Mouse (Mus musculus) forebrain, embryonic 16.5 days (tissue): ENCODE data around the gene Ift46. TPM values are rescaled to one million over a fixed set of nuclear protein-coding genes. Genes with fewer than 3 reads are reported as not detected.
"Not testable (repeated sequence)": the region's sequence is repeated elsewhere in the genome, so short reads cannot be mapped to it uniquely, and the experiment has no call there.

ENCODE experiments used
- ATAC-seq: fragments of 200-750 bp; cut with Nextera tagmentation; 2 replicates; pipeline ENCODE4 v1.8.0; 2017; ENCODE audit warnings: mild to moderate bottlenecking, moderate library complexity
- H3K27ac ChIP-seq: fragments of 300-500 bp; sonication (generic); 2 replicates; pipeline ENCODE4 v1.5.1; 2014; ENCODE audit warnings: low read length, control low read depth
- H3K27me3 ChIP-seq: fragments of 300-500 bp; sonication (generic); replicated peaks from 2 replicates; pipeline ENCODE4 v1.6.1; 2014; ENCODE audit warnings: low read length; ENCODE audit not compliant: control insufficient read depth, insufficient read depth
- H3K36me3 ChIP-seq: fragments of 300-500 bp; sonication (generic); 2 replicates; pipeline ENCODE4 v1.6.1; 2014; ENCODE audit not compliant: control insufficient read depth, insufficient read depth
- H3K4me1 ChIP-seq: fragments of 300-500 bp; sonication (generic); replicated peaks from 2 replicates; pipeline ENCODE4 v1.6.1; 2014; ENCODE audit warnings: low read length; ENCODE audit not compliant: control insufficient read depth, insufficient read depth
- H3K4me2 ChIP-seq: fragments of 300-500 bp; sonication (generic); 2 replicates; pipeline ENCODE4 v1.6.1; 2014; ENCODE audit warnings: mild to moderate bottlenecking, low read length, control low read depth
- H3K4me3 ChIP-seq: fragments of 300-500 bp; sonication (generic); replicated peaks from 2 replicates; pipeline ENCODE4 v1.5.1; 2014; ENCODE audit warnings: mild to moderate bottlenecking, low read length, control low read depth
- H3K9ac ChIP-seq: fragments of 300-500 bp; sonication (generic); replicated peaks from 2 replicates; pipeline ENCODE4 v1.6.1; 2014; ENCODE audit warnings: low read depth, low read length, control low read depth
- H3K9me3 ChIP-seq: fragments of 300-500 bp; sonication (generic); 2 replicates; pipeline ENCODE4 v1.6.1; 2016; ENCODE audit warnings: low read length; ENCODE audit not compliant: control insufficient read depth
- WGBS: fragments of 180-500 bp; shearing (Covaris S2); extraction: QIAGEN DNeasy Blood & Tissue Kit; methylation state at CpG from one replicate; pipeline ENCODE4 v1.1.7; 2014; 5-methylcytosine and 5-hydroxymethylcytosine counted together
- polyA plus RNA-seq: library from polyadenylated mRNA; unstranded; fragments of >200 nt; fragmentation: Nextera tagmentation; extraction: Ambion mirVana; gene quantifications from 2 replicates; pipeline ENCODE4 v1.2.1, GENCODE M21; 2015

Gene Ift46
- polyA plus RNA-seq, 1 experiment from 2014 or later: 184 TPM

DNA sequence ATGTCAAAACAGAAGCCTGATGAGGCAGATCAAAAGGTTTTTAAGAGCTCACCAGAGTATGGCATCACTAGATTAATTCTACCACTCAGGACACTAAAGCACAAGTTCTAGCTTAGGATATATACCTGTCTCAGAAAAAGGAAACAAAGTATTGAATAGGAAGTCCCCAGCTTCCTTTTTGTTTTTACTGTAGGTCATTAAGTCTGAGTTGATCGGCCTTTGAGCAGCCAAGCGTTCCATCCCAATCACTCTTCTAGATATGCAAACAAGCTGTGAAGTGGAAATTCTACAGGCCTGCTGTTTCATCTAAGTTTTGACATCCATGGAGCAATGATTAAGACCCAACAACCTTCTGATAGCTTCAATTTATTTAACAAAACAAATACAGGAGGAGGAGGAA is 6.8 kb upstream of the Ift46 start:
- no peak overlapping the region for H3K4me3 ChIP-seq
- no peak overlapping the region for H3K9ac ChIP-seq
- WGBS: 89% methylated on average over 2 of the region's 2 CpGs
- H3K4me2 ChIP-seq: no peak overlapping the region
- H3K4me1 ChIP-seq: peaks cover 15% of the 10 kb centered on the region
- H3K27me3 ChIP-seq: no peaks in the 10 kb centered on the region
- no peak overlapping the region for H3K27ac ChIP-seq
- H3K36me3 ChIP-seq: peaks cover 11% of the 10 kb centered on the region
- no peaks in the 10 kb centered on the region for H3K9me3 ChIP-seq
- no peak for ATAC-seq

- H3K27ac ChIP-seq, H3K36me3 ChIP-seq, H3K9me3 ChIP-seq, ATAC-seq, H3K9ac ChIP-seq, H3K27me3 ChIP-seq: not testable (repeated sequence)
- peak overlapping the region; percentile 23 for H3K4me2 ChIP-seq
- peaks cover 17% of the 10 kb centered on the region for H3K4me1 ChIP-seq
- H3K4me3 ChIP-seq: peak overlapping the region; percentile 90
- 47% methylated on average over 7 of the region's 9 CpGs for WGBS
Observed at GRCm38 (mm10) chr9:44768029-44768394, 304 bp downstream of the Ift46 start.

- no peak overlapping the region for H3K4me3 ChIP-seq
- H3K27me3 ChIP-seq: no peaks in the 10 kb centered on the region
- ATAC-seq: no peak
- H3K27ac ChIP-seq: no peak overlapping the region
- H3K36me3 ChIP-seq: 0 out of 2 replicates have a peak, but pooled peaks cover 2% of the 10 kb centered on the region
- H3K4me2 ChIP-seq: no peak overlapping the region
- H3K4me1 ChIP-seq: peaks cover 11% of the 10 kb centered on the region
- H3K9me3 ChIP-seq: no peaks in the 10 kb centered on the region
- 92% methylated on average over 5 of the region's 5 CpGs for WGBS
- no peak overlapping the region for H3K9ac ChIP-seq
Observed at GRCm38 (mm10) chr9:44771376-44771775, 3.7 kb downstream of the Ift46 start.

GRCm38 (mm10) chr9:44772392-44772749 is 4.7 kb downstream of the Ift46 start:
- Histone ChIP-seq H3K27ac (no peak overlapping the region), H3K36me3 (0 out of 2 replicates have a peak, but pooled peaks cover 4% of the 10 kb centered on the region), H3K9me3 (no peaks in the 10 kb centered on the region), H3K27me3 (no peaks in the 10 kb centered on the region), H3K4me3 (no peak overlapping the region), H3K9ac (no peak overlapping the region), H3K4me2 (no peak overlapping the region), H3K4me1 (peaks cover 9% of the 10 kb centered on the region)
- ATAC-seq: no peak
- 22% methylated on average over 5 of the region's 5 CpGs for WGBS

DNA sequence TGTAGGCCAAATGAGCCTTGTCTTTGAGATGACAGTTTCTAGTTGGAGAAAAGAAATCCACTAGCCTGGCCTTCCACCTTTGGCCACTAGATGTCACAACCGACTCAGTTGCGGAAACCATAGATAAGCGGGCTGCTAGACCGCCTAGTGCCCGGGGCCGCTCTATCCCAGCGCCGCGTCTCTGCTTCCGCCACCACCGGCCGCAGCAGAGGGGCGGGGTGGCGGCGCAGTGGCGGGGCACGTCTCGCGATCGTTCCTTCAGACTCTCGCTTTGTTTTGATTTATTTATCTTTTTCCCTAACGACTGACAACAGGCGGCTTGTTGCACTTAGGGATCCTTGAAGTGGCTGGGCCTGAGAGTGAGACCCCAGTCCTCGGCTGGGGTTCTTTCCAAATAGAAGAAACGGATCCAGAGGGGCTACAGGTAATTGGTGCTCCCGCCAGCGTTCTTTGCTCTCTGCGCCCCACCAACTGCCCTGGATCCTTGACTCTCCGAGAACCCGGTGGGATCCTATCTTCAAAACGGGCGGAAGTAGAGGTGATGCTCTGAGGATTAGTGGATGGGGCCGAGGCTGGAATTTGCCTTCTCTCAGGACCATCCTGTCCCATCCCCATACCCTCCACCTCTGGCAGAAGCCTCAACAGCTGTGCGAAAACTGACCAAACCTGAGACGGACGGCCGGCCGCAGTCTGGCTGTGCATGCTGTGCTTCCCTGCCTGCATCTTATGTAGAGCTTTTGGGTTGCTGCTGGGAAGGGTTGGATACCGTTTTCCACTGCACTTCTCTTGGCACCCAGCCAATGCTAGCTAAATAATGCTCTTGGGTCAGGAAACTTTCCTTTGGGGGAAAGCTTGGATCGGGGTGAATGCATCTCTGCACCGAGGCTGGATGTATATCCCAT is 5.3 kb downstream of the Ift46 start:
- Histone ChIP-seq H3K9me3 (no peaks in the 10 kb centered on the region), H3K4me2 (peak overlapping the region; percentile 92), H3K4me1 (peaks cover 9% of the 10 kb centered on the region), H3K9ac (peak overlapping the region; percentile 66), H3K4me3 (peak overlapping the region; percentile 52), H3K27ac (peak overlapping the region; percentile 81), H3K36me3 (0 out of 2 replicates have a peak, but pooled peaks cover 4% of the 10 kb centered on the region), H3K27me3 (no peaks in the 10 kb centered on the region)
- ATAC-seq: peak; percentile 100
- 0% methylated on average over 41 of the region's 41 CpGs for WGBS

DNA sequence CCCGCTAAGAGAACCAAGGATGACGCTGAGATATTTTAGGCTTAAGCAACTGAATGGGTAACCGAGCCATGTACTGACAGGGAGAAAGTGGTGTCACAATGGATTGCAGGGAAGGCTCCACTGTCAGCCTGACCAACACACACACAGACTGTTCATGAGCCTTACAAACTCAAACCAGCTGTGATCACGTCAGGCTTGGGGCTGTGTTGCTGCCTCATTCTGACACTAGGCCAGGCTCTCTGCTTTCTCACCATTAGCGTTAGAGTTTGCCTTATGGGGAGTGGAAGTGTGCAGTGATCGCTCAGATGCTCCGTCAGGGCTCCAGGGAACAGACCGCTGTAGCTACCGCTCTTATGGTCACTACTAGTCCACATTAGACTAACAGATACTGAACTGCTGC is 25.1 kb downstream of the Ift46 start:
- H3K4me3 ChIP-seq: no peak overlapping the region
- H3K27me3 ChIP-seq: no peaks in the 10 kb centered on the region
- no peak overlapping the region for H3K27ac ChIP-seq
- no peak overlapping the region for H3K4me2 ChIP-seq
- no peak overlapping the region for H3K9ac ChIP-seq
- no peaks in the 10 kb centered on the region for H3K4me1 ChIP-seq
- H3K9me3 ChIP-seq: no peaks in the 10 kb centered on the region
- peaks cover 29% of the 10 kb centered on the region for H3K36me3 ChIP-seq
- 87% methylated on average over 9 of the region's 9 CpGs for WGBS
- ATAC-seq: no peak

DNA sequence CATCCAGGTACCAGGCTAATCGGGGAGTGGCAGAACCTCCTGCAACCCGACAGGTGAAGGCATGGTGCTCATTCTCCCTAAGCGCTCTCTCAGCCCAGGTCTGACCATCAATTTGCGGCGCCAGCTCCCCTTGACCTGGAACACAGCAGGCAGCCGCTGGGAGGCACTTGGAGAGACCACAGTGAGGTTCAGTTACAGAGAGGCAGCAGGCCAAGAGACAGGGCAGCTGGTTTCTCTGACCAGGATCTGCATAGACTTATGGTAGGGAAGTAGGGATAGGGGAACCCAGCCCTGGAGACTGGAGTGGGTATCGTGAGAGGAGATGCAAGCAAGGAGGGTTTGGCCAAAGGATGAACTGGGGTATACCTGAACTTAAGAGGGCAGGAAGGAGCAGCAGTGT is 30.6 kb downstream of the Ift46 start:
- 42% methylated on average over 7 of the region's 7 CpGs for WGBS
- Histone ChIP-seq H3K4me3 (peak overlapping the region; percentile 64; the same call in 1 of the 2 replicates), H3K27ac (no peak overlapping the region), H3K9ac (no peak overlapping the region), H3K4me1 (peaks cover 13% of the 10 kb centered on the region), H3K9me3 (no peaks in the 10 kb centered on the region), H3K4me2 (peak overlapping the region; percentile 85), H3K36me3 (no peaks in the 10 kb centered on the region), H3K27me3 (no peaks in the 10 kb centered on the region)
- no peak for ATAC-seq

- under 1% methylated on average over 75 of the region's 75 CpGs for WGBS
- H3K4me2 ChIP-seq: peak within 1 kb of the TSS; percentile 85
- ATAC-seq: peak; percentile 98
Observed at GRCm38 (mm10) chr9:44799102-44799957, 31.6 kb downstream of the Ift46 start, which contains the start of gene Tmem25. TSS of gene Tmem25 (minus strand) at chr9:44799307.

GRCm38 (mm10) chr9:44799958-44800324 is 32.2 kb downstream of the Ift46 start:
- no peaks in the 10 kb centered on the region for H3K27me3 ChIP-seq
- no peak overlapping the region; the same call in 1 of the 2 replicates for H3K9ac ChIP-seq
- peak overlapping the region; percentile 64 for H3K4me3 ChIP-seq
- peaks cover 13% of the 10 kb centered on the region for H3K4me1 ChIP-seq
- no peak overlapping the region for H3K27ac ChIP-seq
- no peaks in the 10 kb centered on the region for H3K9me3 ChIP-seq
- H3K36me3 ChIP-seq: no peaks in the 10 kb centered on the region
- WGBS: 42% methylated on average over 9 of the region's 9 CpGs
- peak overlapping the region; percentile 85 for H3K4me2 ChIP-seq
- ATAC-seq: no peak

More at GRCm38 (mm10) chr9:44799102-44799957, 31.6 kb downstream of the Ift46 start, which contains the start of gene Tmem25:
- Histone ChIP-seq H3K9ac (peak within 1 kb of the TSS; percentile 69), H3K4me3 (peak within 1 kb of the TSS; percentile 64), H3K4me1 (peaks cover 13% of the 10 kb centered on the region), H3K27me3 (no peaks in the 10 kb centered on the region), H3K9me3 (no peaks in the 10 kb centered on the region), H3K36me3 (no peaks in the 10 kb centered on the region), H3K27ac (0 out of 2 replicates have a peak within 1 kb of the TSS, but pooled peaks have one; percentile 10)
